Mouse (Mus musculus) hindbrain, embryonic 13.5 days (tissue): ENCODE data around the gene Ccdc22. TPM values are rescaled to one million over a fixed set of nuclear protein-coding genes. Genes with fewer than 3 reads are reported as not detected.
A peak's percentile ranks its signal among the peaks of the same experiment; 100 is the strongest.

Experiments
- ATAC-seq: fragments of 200-750 bp; cut with Nextera tagmentation; 2 replicates; pipeline ENCODE4 v1.8.0; 2017; ENCODE audit warnings: moderate TSS enrichment; ENCODE audit not compliant: low FRiP score
- H3K27ac ChIP-seq: fragments of 300-500 bp; sonication (generic); 2 replicates; pipeline ENCODE4 v1.5.1; 2015; ENCODE audit warnings: inconsistent platforms, mild to moderate bottlenecking, moderate library complexity
- H3K27me3 ChIP-seq: fragments of 300-500 bp; sonication (generic); 2 replicates; pipeline ENCODE4 v1.6.1; 2015; ENCODE audit warnings: mild to moderate bottlenecking, inconsistent platforms
- H3K36me3 ChIP-seq: fragments of 300-500 bp; sonication (generic); 2 replicates; pipeline ENCODE4 v1.6.1; 2015; ENCODE audit warnings: mild to moderate bottlenecking, inconsistent platforms
- H3K4me1 ChIP-seq: fragments of 300-500 bp; sonication (generic); replicated peaks from 2 replicates; pipeline ENCODE4 v1.6.1; 2015; ENCODE audit warnings: inconsistent platforms
- H3K4me2 ChIP-seq: fragments of 300-500 bp; sonication (generic); 2 replicates; pipeline ENCODE4 v1.6.1; 2015; ENCODE audit warnings: inconsistent platforms, mild to moderate bottlenecking, moderate library complexity
- H3K4me3 ChIP-seq: fragments of 300-500 bp; sonication (generic); 2 replicates; pipeline ENCODE4 v1.5.1; 2015; ENCODE audit warnings: mild to moderate bottlenecking, inconsistent platforms
- H3K9ac ChIP-seq: fragments of 300-500 bp; sonication (generic); 2 replicates; pipeline ENCODE4 v1.6.1; 2015; ENCODE audit warnings: mild to moderate bottlenecking, inconsistent platforms
- H3K9me3 ChIP-seq: fragments of 300-500 bp; sonication (generic); 2 replicates; pipeline ENCODE4 v1.6.1; 2016; ENCODE audit warnings: inconsistent platforms
- WGBS: fragments of 180-500 bp; shearing (Covaris S2); methylation state at CpG from one replicate; pipeline ENCODE4 v1.1.7; 2015; 5-methylcytosine and 5-hydroxymethylcytosine counted together
- polyA plus RNA-seq: library from polyadenylated mRNA; unstranded; fragments of >200 nt; fragmentation: Nextera tagmentation; extraction: Ambion mirVana; gene quantifications from 2 replicates; pipeline ENCODE4 v1.2.1, GENCODE M21; 2015

Ccdc22 gene
- polyA plus RNA-seq, 1 experiment from 2014 or later = 29.6 TPM

- Histone ChIP-seq H3K9me3 (no peaks in the 10 kb centered on the region), H3K27me3 (peaks cover 4% of the 10 kb centered on the region; the same call in 1 of the 2 replicates), H3K9ac (peak overlapping the region; percentile 65), H3K4me3 (peak overlapping the region; percentile 42), H3K4me1 (no peaks in the 10 kb centered on the region), H3K36me3 (no peaks in the 10 kb centered on the region), H3K27ac (peak overlapping the region; percentile 44; the same call in 1 of the 2 replicates), H3K4me2 (peak overlapping the region; percentile 65)
- ATAC-seq = peak; percentile 15; the same call in 1 of the 2 replicates
- 21% methylated on average over 21 of the region's 21 CpGs for WGBS
Observed at GRCm38 (mm10) chrX:7610035-7610434, 4.7 kb upstream of the Ccdc22 start.

DNA sequence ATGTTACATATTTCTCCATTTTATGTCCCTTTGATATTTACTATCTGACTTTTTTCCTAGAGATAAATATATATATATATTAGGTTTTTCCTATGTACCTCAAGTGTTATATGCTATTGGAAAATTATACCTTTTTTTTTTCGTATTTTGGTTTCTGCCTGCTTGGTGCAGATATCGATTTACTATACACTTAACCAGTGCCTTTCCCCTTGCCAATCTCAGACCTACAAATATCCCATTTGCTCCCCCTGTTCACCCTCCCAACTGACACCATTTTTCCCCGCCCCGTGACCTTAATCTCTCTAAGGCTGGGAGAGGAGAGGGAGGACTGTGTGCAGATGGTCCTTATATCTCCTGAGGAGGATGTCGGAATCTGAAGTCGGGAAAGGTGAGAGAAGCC lies 1.5 kb upstream of the Ccdc22 start, which contains the start of gene Cacna1f:
Gene Cacna1f, plus strand, starts transcription at position 301 of the 400 bp plus-strand sequence.
- Histone ChIP-seq H3K4me1 (peaks cover 11% of the 10 kb centered on the region), H3K27ac (no peak within 1 kb of the TSS), H3K9me3 (no peaks in the 10 kb centered on the region), H3K27me3 (peaks cover 4% of the 10 kb centered on the region; the same call in 1 of the 2 replicates), H3K36me3 (no peaks in the 10 kb centered on the region), H3K9ac (no peak within 1 kb of the TSS), H3K4me2 (no peak within 1 kb of the TSS), H3K4me3 (no peak within 1 kb of the TSS)
- 86% methylated on average over 6 of the region's 6 CpGs for WGBS
- ATAC-seq = no peak

DNA sequence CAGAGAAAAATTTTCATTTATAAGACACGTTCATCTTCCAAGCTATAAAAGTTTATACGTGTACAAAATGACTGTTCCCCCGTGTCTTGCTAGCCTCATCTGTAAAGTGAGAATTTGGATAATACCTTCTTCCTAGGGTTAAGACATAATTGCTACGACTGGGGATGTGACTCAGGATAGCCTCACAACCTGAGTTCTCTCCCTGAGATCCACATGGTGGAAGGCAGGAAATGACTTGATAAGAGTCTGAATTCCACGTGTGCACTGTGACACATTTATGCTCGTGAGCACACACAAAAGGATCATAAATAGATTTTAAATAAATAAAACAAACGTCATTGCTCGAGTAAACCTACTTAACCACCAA lies 241 bp upstream of the Ccdc22 start:
- H3K9me3 ChIP-seq = no peaks in the 10 kb centered on the region
- H3K4me3 ChIP-seq = no peak overlapping the region
- H3K4me1 ChIP-seq = peaks cover 11% of the 10 kb centered on the region
- peaks cover 4% of the 10 kb centered on the region; the same call in 1 of the 2 replicates for H3K27me3 ChIP-seq
- ATAC-seq = peak; percentile 41
- whole genome bisulfite sequencing = 45% methylated on average over 8 of the region's 8 CpGs
- H3K9ac ChIP-seq = no peak overlapping the region
- H3K4me2 ChIP-seq = no peak overlapping the region
- H3K27ac ChIP-seq = no peak overlapping the region
- no peaks in the 10 kb centered on the region for H3K36me3 ChIP-seq

GRCm38 (mm10) chrX:7604004-7604403 lies 1.3 kb downstream of the Ccdc22 start:
- WGBS = 94% methylated on average over 7 of the region's 7 CpGs
- Histone ChIP-seq H3K9me3 (no peaks in the 10 kb centered on the region), H3K4me2 (peak overlapping the region; percentile 53), H3K4me1 (peaks cover 11% of the 10 kb centered on the region), H3K9ac (no peak overlapping the region), H3K4me3 (no peak overlapping the region), H3K27ac (no peak overlapping the region), H3K36me3 (peaks cover 5% of the 10 kb centered on the region), H3K27me3 (peaks cover 4% of the 10 kb centered on the region; the same call in 1 of the 2 replicates)
- no peak for ATAC-seq

DNA sequence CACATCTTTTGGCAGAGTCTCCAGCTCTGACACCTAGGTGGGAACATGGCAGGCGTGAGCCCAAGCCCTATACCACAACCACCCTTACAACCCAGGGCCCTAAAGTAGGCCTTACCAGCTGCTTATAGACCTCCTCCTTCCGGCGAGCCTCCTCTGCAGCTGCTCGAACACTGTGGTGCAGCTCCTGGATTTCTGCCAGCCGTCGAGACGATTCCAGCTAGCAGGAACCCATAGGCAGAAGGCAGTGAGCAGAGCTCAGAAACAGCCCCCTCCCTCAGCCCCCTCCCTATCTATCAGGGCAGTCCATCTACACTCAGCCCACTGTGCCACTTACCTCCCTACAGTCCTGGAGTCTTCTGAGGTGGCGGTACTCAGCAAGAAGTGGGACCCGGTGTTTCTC lies 9.9 kb downstream of the Ccdc22 start:
- no peak overlapping the region for H3K9ac ChIP-seq
- H3K4me3 ChIP-seq = no peak overlapping the region
- no peaks in the 10 kb centered on the region for H3K4me1 ChIP-seq
- no peak overlapping the region for H3K27ac ChIP-seq
- 87% methylated on average over 9 of the region's 9 CpGs for WGBS
- no peaks in the 10 kb centered on the region for H3K9me3 ChIP-seq
- no peak for ATAC-seq
- H3K36me3 ChIP-seq = peaks cover 68% of the 10 kb centered on the region
- no peak overlapping the region for H3K4me2 ChIP-seq
- no peaks in the 10 kb centered on the region for H3K27me3 ChIP-seq

GRCm38 (mm10) chrX:7586356-7586755 lies 19.0 kb downstream of the Ccdc22 start:
- 96% methylated on average over 4 of the region's 5 CpGs for WGBS
- no peak for ATAC-seq

DNA sequence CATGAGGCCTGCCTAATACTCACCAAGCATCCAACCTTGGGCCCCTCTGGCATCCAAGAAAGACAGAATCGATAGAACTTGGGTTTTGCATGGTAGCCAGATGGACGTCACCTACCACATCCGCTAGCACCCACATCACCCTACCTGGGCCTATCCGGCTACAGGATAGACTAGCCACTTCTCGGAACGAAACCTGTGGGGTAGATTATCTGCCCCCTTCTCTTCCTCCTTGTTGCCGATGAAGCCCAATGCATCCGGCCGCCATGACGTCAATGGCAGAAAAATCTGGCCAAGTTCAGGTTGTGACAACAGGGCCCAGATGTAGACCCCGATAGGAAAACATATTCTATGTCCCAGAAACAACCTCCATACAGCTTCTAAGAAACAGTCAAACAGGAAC lies 21.4 kb downstream of the Ccdc22 start:
- Histone ChIP-seq H3K36me3 (peaks cover 16% of the 10 kb centered on the region), H3K27ac (no peak overlapping the region), H3K4me1 (no peaks in the 10 kb centered on the region), H3K9ac (no peak overlapping the region), H3K4me3 (no peak overlapping the region), H3K27me3 (no peaks in the 10 kb centered on the region), H3K9me3 (no peaks in the 10 kb centered on the region), H3K4me2 (no peak overlapping the region)
- 97% methylated on average over 11 of the region's 11 CpGs for WGBS
- ATAC-seq = no peak

More at GRCm38 (mm10) chrX:7586356-7586755, 19.0 kb downstream of the Ccdc22 start:
- H3K36me3 ChIP-seq = peaks cover 26% of the 10 kb centered on the region
- H3K4me2 ChIP-seq = no peak overlapping the region
- no peaks in the 10 kb centered on the region for H3K27me3 ChIP-seq
- no peaks in the 10 kb centered on the region for H3K4me1 ChIP-seq
- no peak overlapping the region for H3K9ac ChIP-seq
- no peak overlapping the region for H3K27ac ChIP-seq
- no peak overlapping the region for H3K4me3 ChIP-seq
- H3K9me3 ChIP-seq = no peaks in the 10 kb centered on the region

DNA sequence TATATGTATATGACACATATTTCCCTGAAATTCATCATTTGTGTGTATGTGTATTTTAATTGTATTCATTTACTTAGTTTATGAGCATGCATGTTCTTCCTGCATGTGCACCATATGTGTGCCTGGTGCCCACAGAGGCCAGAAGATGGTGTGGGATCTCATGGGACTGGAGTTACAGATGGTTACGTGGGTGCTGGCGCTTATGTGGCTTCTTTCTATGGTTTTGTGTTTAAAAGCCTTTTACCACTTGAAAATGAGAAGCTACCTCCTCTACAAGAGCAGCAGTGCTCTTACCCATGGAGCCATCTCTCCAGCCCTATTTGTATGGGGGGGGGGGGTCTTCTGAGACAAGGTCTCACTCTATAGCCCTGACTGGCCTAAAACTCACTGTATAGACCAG lies 24.2 kb downstream of the Ccdc22 start:
- no peak for ATAC-seq
- Histone ChIP-seq H3K4me3 (no peak overlapping the region), H3K36me3 (peaks cover 9% of the 10 kb centered on the region; the same call in 1 of the 2 replicates), H3K4me2 (no peak overlapping the region), H3K27ac (no peak overlapping the region), H3K4me1 (no peaks in the 10 kb centered on the region), H3K9me3 (no peaks in the 10 kb centered on the region), H3K9ac (no peak overlapping the region), H3K27me3 (no peaks in the 10 kb centered on the region)
- WGBS = 93% methylated on average over 2 of the region's 2 CpGs

GRCm38 (mm10) chrX:7574885-7575231 lies 30.5 kb downstream of the Ccdc22 start:
- WGBS = 26% methylated on average over 5 of the region's 6 CpGs
- H3K4me3 ChIP-seq = peak overlapping the region; percentile 52
- H3K9me3 ChIP-seq = no peaks in the 10 kb centered on the region; the same call in 1 of the 2 replicates
- H3K4me1 ChIP-seq = peaks cover 38% of the 10 kb centered on the region
- peak overlapping the region; percentile 92 for H3K27ac ChIP-seq
- no peak overlapping the region for H3K9ac ChIP-seq
- 0 out of 2 replicates have a peak, but pooled peaks have one; percentile 0 for ATAC-seq
- H3K4me2 ChIP-seq = peak overlapping the region; percentile 45
- H3K27me3 ChIP-seq = no peaks in the 10 kb centered on the region
- H3K36me3 ChIP-seq = no peaks in the 10 kb centered on the region

GRCm38 (mm10) chrX:7574087-7574884 lies 31.0 kb downstream of the Ccdc22 start, which contains the start of gene Ppp1r3f:
Gene Ppp1r3f (minus strand): TSS chrX:7574283.
- ATAC-seq = peak; percentile 98
- no peaks in the 10 kb centered on the region for H3K36me3 ChIP-seq
- peak within 1 kb of the TSS; percentile 73 for H3K9ac ChIP-seq
- peak within 1 kb of the TSS; percentile 52 for H3K4me3 ChIP-seq
- H3K4me2 ChIP-seq = peak within 1 kb of the TSS; percentile 64
- H3K4me1 ChIP-seq = peaks cover 43% of the 10 kb centered on the region
- H3K9me3 ChIP-seq = no peaks in the 10 kb centered on the region; the same call in 1 of the 2 replicates
- no peaks in the 10 kb centered on the region for H3K27me3 ChIP-seq
- H3K27ac ChIP-seq = peak within 1 kb of the TSS; percentile 92
- 16% methylated on average over 51 of the region's 65 CpGs for WGBS

DNA sequence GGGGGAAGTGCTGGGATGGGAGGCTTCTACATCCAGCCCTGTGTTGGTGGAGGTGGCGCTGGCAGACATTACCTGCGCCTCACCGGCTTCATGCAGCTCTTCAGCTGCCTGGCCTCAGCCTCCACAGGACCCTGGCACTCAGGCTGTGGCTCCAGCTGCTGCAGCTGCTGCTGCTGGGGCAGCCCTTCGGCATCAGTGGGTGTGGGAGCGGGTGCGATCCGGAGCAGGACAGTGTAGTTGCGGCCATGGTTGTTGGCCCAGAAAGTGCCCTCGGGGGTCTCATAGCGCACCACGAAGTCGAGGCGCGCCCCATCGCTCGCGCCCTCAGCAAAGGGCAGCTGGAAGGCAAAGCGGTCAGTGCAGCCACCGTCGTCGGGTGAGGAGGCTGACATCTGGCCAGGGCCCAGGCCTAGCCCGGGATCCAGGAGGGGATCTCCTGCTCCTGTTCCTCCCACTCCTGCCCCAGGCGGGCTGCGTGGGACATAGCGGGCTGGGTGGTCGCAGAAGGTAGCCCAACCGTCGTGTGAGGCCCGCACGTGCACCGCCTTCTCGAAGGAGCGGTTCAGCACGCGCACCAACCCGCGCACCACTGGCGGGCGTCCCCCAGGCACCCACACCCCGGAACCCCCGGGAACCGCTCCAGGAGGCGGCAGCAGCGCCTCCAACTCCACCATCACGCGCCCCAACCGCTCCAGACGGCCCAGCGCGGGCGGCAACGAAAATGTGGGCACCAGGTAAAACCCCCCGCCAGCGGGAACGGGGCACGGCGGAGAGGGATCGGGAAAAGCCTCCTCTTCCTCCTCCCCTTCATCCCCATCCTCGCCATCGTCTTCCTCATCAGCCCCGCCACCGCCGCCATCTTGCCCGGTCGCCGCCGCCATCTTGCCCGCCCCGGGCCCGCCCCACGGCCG lies 31.9 kb downstream of the Ccdc22 start, which contains the start of gene Foxp3:
Gene Foxp3, plus strand, starts transcription at position 469 of the 911 bp plus-strand sequence.
- WGBS = 30% methylated on average over 64 of the region's 72 CpGs
- Histone ChIP-seq H3K36me3 (no peaks in the 10 kb centered on the region), H3K27me3 (no peaks in the 10 kb centered on the region), H3K9ac (peak within 1 kb of the TSS; percentile 73), H3K4me2 (peak within 1 kb of the TSS; percentile 64), H3K27ac (peak within 1 kb of the TSS; percentile 92), H3K9me3 (no peaks in the 10 kb centered on the region; the same call in 1 of the 2 replicates), H3K4me1 (peaks cover 43% of the 10 kb centered on the region), H3K4me3 (peak within 1 kb of the TSS; percentile 52)
- ATAC-seq = peak; percentile 60

- no peaks in the 10 kb centered on the region for H3K36me3 ChIP-seq
- ATAC-seq = no peak
- H3K4me1 ChIP-seq = peaks cover 43% of the 10 kb centered on the region
- H3K9ac ChIP-seq = no peak overlapping the region
- H3K9me3 ChIP-seq = no peaks in the 10 kb centered on the region; the same call in 1 of the 2 replicates
- H3K27me3 ChIP-seq = no peaks in the 10 kb centered on the region
- peak overlapping the region; percentile 52 for H3K4me3 ChIP-seq
- H3K27ac ChIP-seq = no peak overlapping the region
- peak overlapping the region; percentile 64 for H3K4me2 ChIP-seq
- WGBS = 90% methylated on average over 10 of the region's 10 CpGs
Observed at GRCm38 (mm10) chrX:7572466-7572865, 32.9 kb downstream of the Ccdc22 start.
